Mouse (Mus musculus) MEL (cell line): ENCODE measurements around the gene Grik5.

ENCODE experiments used
- BHLHE40 ChIP-seq: IDR thresholded peaks from 2 replicates; pipeline ENCODE4 v1.6.1; 2012; ENCODE audit warnings: low read depth, mild to moderate bottlenecking, inconsistent platforms, low read length, improper control_type of control experiment, borderline replicate concordance
- CTCF ChIP-seq, 3 experiments: IDR thresholded peaks in 2 of 3; conservative IDR thresholded peaks in 1 of 3; 2 replicates each; pipeline ENCODE4 v1.5.1; 2011 to 2012; ENCODE audit warnings: low read length in 3 of 3, low read depth in 2 of 3, mild to moderate bottlenecking in 2 of 3, improper control_type of control experiment in 1 of 3, inconsistent platforms in 1 of 3, mixed read lengths in 1 of 3, moderate library complexity in 1 of 3; ENCODE audit not compliant: control insufficient read depth in 1 of 3, insufficient read depth in 1 of 3, poor library complexity in 1 of 3, severe bottlenecking in 1 of 3
- EP300 ChIP-seq, 2 experiments: IDR thresholded peaks; 2 replicates each; pipeline ENCODE4 v1.6.1; 2011; ENCODE audit warnings: improper control_type of control experiment in 2 of 2, low read length in 2 of 2, low read depth in 1 of 2, mild to moderate bottlenecking in 1 of 2
- MAFK ChIP-seq: IDR thresholded peaks from 2 replicates; pipeline ENCODE4 v1.6.1; 2011; ENCODE audit warnings: low read depth, mild to moderate bottlenecking, low read length, improper control_type of control experiment, borderline replicate concordance
- MAX ChIP-seq: IDR thresholded peaks from 2 replicates; pipeline ENCODE4 v1.6.1; 2011; ENCODE audit warnings: low read length, improper control_type of control experiment
- MYB ChIP-seq: IDR thresholded peaks from 2 replicates; pipeline ENCODE4 v1.6.1; 2011; ENCODE audit warnings: mild to moderate bottlenecking, low read depth, low read length, improper control_type of control experiment
- MYC ChIP-seq: IDR thresholded peaks from 2 replicates; pipeline ENCODE4 v1.6.1; 2011; ENCODE audit warnings: low read depth, mild to moderate bottlenecking, low read length, improper control_type of control experiment, moderate library complexity
- NRF1 ChIP-seq: IDR thresholded peaks from 2 replicates; pipeline ENCODE4 v1.6.1; 2014; ENCODE audit warnings: low read depth, mild to moderate bottlenecking, inconsistent platforms, low read length, improper control_type of control experiment, moderate library complexity; ENCODE audit not compliant: poor library complexity, insufficient read depth, severe bottlenecking
- POLR2A ChIP-seq, 2 experiments: IDR thresholded peaks; 2 replicates each; pipeline ENCODE4 v1.6.1; 2011 to 2012; ENCODE audit warnings: low read length in 2 of 2, mild to moderate bottlenecking in 2 of 2, control low read depth in 1 of 2, improper control_type of control experiment in 1 of 2, low read depth in 1 of 2, moderate library complexity in 1 of 2; ENCODE audit not compliant: control insufficient read depth in 1 of 2, insufficient read depth in 1 of 2, poor library complexity in 1 of 2
- TBP ChIP-seq: IDR thresholded peaks from 2 replicates; pipeline ENCODE4 v1.8.0; 2011; ENCODE audit warnings: low read depth, low read length, improper control_type of control experiment
- UBTF ChIP-seq: IDR thresholded peaks from 2 replicates; pipeline ENCODE4 v1.6.1; 2012; ENCODE audit warnings: low read depth, mild to moderate bottlenecking, inconsistent platforms, low read length, improper control_type of control experiment, moderate library complexity, borderline replicate concordance; ENCODE audit not compliant: insufficient read depth
- USF1 ChIP-seq: IDR thresholded peaks from 2 replicates; pipeline ENCODE4 v1.6.1; 2014; ENCODE audit warnings: low read depth, mild to moderate bottlenecking, inconsistent platforms, low read length, improper control_type of control experiment, moderate library complexity
- ZKSCAN1 ChIP-seq: IDR thresholded peaks from 2 replicates; pipeline ENCODE4 v1.6.1; 2012; ENCODE audit warnings: low read depth, mild to moderate bottlenecking, inconsistent platforms, low read length, improper control_type of control experiment, moderate library complexity
- ZMIZ1 ChIP-seq: IDR thresholded peaks from 2 replicates; pipeline ENCODE4 v1.6.1; 2012; ENCODE audit warnings: low read depth, mild to moderate bottlenecking, inconsistent platforms, low read length, improper control_type of control experiment, moderate library complexity

- TF ChIP-seq USF1: no peak
- TF ChIP-seq UBTF: no peak
- TF ChIP-seq POLR2A (IDR thresholded peaks at IDR 0.05; ENCODE audit: control insufficient read depth in 1 of 2, insufficient read depth in 1 of 2, low read depth in 1 of 2, low read length in 2 of 2, poor library complexity in 1 of 2): no peak
- no peak for TF ChIP-seq MAFK
- TF ChIP-seq CTCF (IDR thresholded peaks at IDR 0.05 in 2 of 3, conservative IDR thresholded peaks at IDR 0.05 in 1 of 3; ENCODE audit: control insufficient read depth in 1 of 3, insufficient read depth in 1 of 3, low read depth in 2 of 3, low read length in 3 of 3, poor library complexity in 1 of 3, severe bottlenecking in 1 of 3): no peak
- no peak for TF ChIP-seq MYC
- no peak for TF ChIP-seq ZMIZ1
- no peak for TF ChIP-seq BHLHE40
- TF ChIP-seq NRF1: no peak
- no peak for TF ChIP-seq TBP
- no peak for TF ChIP-seq MYB
- TF ChIP-seq EP300 (IDR thresholded peaks at IDR 0.05; ENCODE audit: low read depth in 1 of 2, low read length in 2 of 2): no peak
- TF ChIP-seq ZKSCAN1: no peak
- TF ChIP-seq MAX: no peak
Measured at GRCm38 (mm10) chr7:24973208-24973607, 98.9 kb downstream of the Grik5 start.
